Mouse (Mus musculus): ENCODE measurements around the gene Cd68.

DNA sequence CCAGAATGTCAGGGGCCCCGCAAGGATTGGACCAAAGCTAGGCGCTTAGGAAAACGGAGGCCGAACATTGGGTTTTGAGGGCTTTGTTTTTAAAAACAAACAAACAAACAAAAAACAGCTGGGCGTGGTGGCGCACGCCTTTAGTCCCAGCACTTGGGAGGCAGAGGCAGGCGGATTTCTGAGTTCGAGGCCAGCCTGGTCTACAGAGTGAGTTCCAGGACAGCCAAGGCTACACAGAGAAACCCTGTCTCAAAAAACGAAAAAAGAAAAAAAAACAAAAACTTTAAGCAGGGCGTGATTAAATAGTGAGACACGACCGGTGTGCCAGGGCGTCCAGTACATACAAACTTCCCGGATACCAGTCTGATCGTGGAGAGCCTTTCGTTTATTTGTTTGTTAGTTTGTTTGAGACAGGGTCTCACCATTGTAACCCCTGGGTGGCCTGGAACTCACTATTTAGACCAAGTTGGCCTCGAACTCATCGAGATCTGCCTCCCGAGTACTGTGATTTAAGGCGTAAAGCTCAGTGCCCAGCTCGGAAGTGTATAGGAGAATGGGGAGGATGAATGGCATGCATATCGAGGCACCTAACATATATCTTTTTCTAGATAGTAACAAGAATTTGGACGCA, 16.4 kb upstream of the Cd68 start:
- TF ChIP-seq CTCF (IDR thresholded peaks at IDR 0.05; ENCODE audit: low read depth): no peak
- no peak for TF ChIP-seq EP300 (IDR thresholded peaks at IDR 0.05; ENCODE audit: low read depth)

Measured in heart, postnatal 0 days (tissue).